In genomic region chr8:30077726-30078125, GRCm38 (mm10) we compare ENCODE assay signal across 35 mouse cellular contexts.
"Had no signal": no experiment of that assay in that cellular context is flagged by ENCODE, and none has a peak within 500 bp of the region (broad histone marks: within the 10 kb centered on the region; RNA-seq: fewer than 3 reads in every experiment).

No protein-coding gene starts in this region.

- DNase-seq: heart, postnatal 10 days; heart, postnatal 14 days; heart, postnatal 36 days; heart, postnatal 4 days; kidney, adult 11 months; kidney, adult 18-20 months; kidney, adult 2 months; kidney, adult 8-10 months; kidney, adult 9 months; kidney, postnatal 10 days; kidney, postnatal 14 days; kidney, postnatal 25 days; kidney, postnatal 36 days; kidney, postnatal 4 days; layer of hippocampus, adult 9-11 months; layer of hippocampus, postnatal 36 days had no signal

- H3K27ac ChIP-seq: heart, embryonic 10.5 days; heart, embryonic 13.5 days; heart, embryonic 15.5 days; hindbrain, embryonic 10.5 days; hindbrain, embryonic 12.5 days; hindbrain, embryonic 13.5 days; hindbrain, embryonic 14.5 days; hindbrain, embryonic 15.5 days; hindbrain, postnatal 0 days; intestine, embryonic 15.5 days; kidney, embryonic 15.5 days; kidney, postnatal 0 days; layer of hippocampus, adult 2 months had no signal

- H3K4me1 ChIP-seq: heart, embryonic 10.5 days; heart, embryonic 12.5 days; heart, embryonic 13.5 days; heart, embryonic 15.5 days; hindbrain, embryonic 10.5 days; hindbrain, embryonic 12.5 days; hindbrain, embryonic 13.5 days; hindbrain, embryonic 15.5 days; intestine, embryonic 15.5 days; kidney, embryonic 15.5 days had no signal

- H3K36me3 ChIP-seq: heart, embryonic 10.5 days; heart, embryonic 12.5 days; heart, embryonic 13.5 days; heart, embryonic 15.5 days; hindbrain, embryonic 10.5 days; hindbrain, embryonic 12.5 days; hindbrain, embryonic 13.5 days; hindbrain, embryonic 15.5 days; intestine, embryonic 15.5 days; kidney, embryonic 15.5 days had no signal

- H3K27me3 ChIP-seq: heart, embryonic 12.5 days; heart, embryonic 13.5 days; heart, embryonic 15.5 days; hindbrain, embryonic 12.5 days; hindbrain, embryonic 13.5 days; hindbrain, embryonic 15.5 days; intestine, embryonic 15.5 days; kidney, embryonic 15.5 days had no signal

- ATAC-seq: hindbrain, embryonic 16.5 days; hindbrain, postnatal 0 days; inflammation-experienced regulatory T-cells, adult 6 months; intestine, embryonic 15.5 days; intestine, embryonic 16.5 days; intestine, postnatal 0 days had no signal

- H3K4me3 ChIP-seq: heart, embryonic 10.5 days; heart, embryonic 12.5 days; heart, embryonic 13.5 days; heart, embryonic 15.5 days; hindbrain, embryonic 10.5 days; hindbrain, embryonic 12.5 days; hindbrain, embryonic 13.5 days; hindbrain, embryonic 15.5 days; intestine, embryonic 15.5 days; kidney, embryonic 15.5 days; layer of hippocampus, adult 2 months had no signal

- H3K4me2 ChIP-seq: heart, embryonic 11.5 days; heart, embryonic 12.5 days; heart, embryonic 13.5 days; heart, embryonic 15.5 days; hindbrain, embryonic 12.5 days; hindbrain, embryonic 13.5 days; hindbrain, embryonic 14.5 days; hindbrain, embryonic 15.5 days; intestine, embryonic 15.5 days; kidney, embryonic 15.5 days had no signal

- H3K9me3 ChIP-seq: heart, embryonic 10.5 days; heart, embryonic 12.5 days; heart, embryonic 13.5 days; heart, embryonic 15.5 days; hindbrain, embryonic 10.5 days; hindbrain, embryonic 12.5 days; hindbrain, embryonic 13.5 days; hindbrain, embryonic 15.5 days; intestine, embryonic 15.5 days; kidney, embryonic 15.5 days had no signal

- H3K9ac ChIP-seq: heart, embryonic 12.5 days; heart, embryonic 13.5 days; heart, embryonic 15.5 days; hindbrain, embryonic 12.5 days; hindbrain, embryonic 13.5 days; hindbrain, embryonic 14.5 days; hindbrain, embryonic 15.5 days; intestine, embryonic 15.5 days; kidney, embryonic 15.5 days had no signal
